Mouse (Mus musculus) CD4-positive, CD25-positive, alpha-beta regulatory T cell, adult 2 months (primary cell): ENCODE results near the gene Miga2.

Source experiments
- DNase-seq: peaks from one replicate; pipeline ENCODE4 v3.0.0-alpha.2; 2012; ENCODE audit warnings: low read depth, low spot score

Miga2 gene

GRCm38 (mm10) chr2:30358533-30359531 is 5.2 kb upstream of the Miga2 start, which contains the start of gene Sh3glb2:
Gene Sh3glb2 (minus strand): TSS chr2:30359337.
- peak; percentile 94 for DNase-seq

DNA sequence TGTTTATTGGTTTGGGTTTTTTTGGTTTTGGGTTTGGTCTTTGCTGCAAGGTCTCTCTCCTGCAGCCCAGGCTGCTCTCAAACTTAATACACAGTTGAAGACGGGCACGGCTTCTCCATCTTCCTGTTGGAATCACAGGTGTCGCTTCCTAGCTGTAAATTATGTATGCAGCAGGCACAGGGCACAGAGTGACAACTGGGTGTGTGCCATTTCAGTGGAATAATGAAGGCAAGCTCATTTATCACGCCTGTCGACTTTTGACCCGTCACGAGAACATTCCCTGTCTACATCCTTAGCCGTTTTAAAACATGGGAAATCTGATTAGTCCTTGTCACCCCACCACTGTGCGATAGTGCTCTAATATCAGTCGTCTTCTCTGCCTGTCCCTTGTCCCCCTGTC is 3.4 kb upstream of the Miga2 start:
- no peak for DNase-seq

- peak; percentile 34 for DNase-seq
Measured at GRCm38 (mm10) chr2:30362865-30363264, 1.2 kb upstream of the Miga2 start.

DNA sequence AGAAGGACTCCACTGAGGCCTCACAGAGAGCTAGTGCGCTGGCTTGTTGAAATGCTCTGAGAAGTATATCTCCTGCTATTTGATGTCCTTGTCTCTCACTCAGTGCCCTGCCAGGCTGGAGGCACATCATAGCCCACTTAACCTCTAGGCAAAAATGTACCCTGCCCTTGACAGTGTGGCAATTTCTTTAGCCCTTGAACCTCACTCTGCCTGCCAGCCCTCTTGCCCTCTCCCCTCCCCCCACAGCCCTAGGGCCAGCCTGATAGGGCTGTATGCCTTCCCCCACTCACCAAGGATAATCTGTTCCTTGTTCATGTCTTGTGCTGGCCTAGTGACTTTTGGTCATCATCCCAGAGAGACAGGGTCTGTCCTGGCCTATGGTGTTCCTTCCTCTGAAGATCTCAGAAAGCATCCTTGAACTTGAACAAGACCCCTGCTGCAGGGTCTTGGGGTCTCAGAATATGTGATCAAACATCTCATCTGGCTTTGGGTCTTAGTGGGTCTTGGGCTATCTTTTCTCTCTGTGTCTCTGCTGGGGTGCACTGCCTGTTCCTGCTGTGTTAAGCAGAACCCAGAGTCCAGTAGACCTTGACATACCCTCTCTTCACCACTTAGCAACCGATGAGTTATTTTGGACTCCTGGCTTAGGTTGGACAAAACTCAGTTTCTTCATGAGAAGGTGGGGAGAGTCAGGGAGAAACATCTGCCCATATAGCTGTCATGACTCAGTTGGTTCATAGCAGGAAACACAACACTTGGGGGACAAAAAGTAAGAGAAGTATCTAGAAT is 1.4 kb downstream of the Miga2 start:
- no peak for DNase-seq

GRCm38 (mm10) chr2:30366203-30366602 is 2.2 kb downstream of the Miga2 start:
- DNase-seq: no peak

DNA sequence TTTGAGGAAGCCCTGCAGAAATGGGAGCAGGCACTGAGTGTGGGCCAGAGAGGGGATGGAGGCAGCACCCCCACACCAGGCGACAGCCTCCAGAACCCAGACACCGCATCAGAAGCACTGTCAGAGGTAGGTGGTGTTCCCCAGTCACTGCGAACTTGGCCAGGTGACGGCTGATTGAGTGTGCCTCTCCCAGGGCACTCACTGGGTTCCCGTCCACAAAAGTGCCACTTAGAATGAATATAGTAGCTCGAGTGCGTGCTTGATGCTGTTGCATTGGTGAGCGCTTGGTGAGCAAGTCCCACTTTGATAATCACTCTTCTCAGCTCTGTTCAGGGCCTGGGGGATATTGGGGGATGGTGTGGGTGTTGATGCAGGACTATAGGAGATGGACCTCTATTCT is 7.5 kb downstream of the Miga2 start:
- no peak for DNase-seq

GRCm38 (mm10) chr2:30372726-30373125 is 8.7 kb downstream of the Miga2 start:
- DNase-seq: no peak

- no peak for DNase-seq
Measured at GRCm38 (mm10) chr2:30375893-30376292, 11.9 kb downstream of the Miga2 start.

DNA sequence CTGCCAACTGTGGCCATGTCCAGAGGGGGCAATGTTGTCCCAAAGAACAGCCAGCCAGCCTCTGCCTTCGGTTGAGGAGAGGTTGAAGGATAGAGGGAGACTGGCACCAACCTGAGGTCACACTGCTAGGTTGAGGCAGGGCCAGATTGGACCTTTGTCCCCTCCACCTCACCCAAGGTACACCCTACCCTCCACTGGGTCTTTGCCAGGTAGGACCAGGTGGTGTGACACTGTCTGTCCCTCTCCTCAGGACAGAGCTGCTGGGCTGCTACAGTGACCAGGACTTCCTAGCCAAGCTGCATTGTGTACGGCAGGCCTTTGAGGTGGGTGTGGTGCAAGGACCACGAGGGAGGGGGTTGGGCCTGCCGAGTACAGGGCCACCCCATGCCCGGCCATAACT is 13.7 kb downstream of the Miga2 start:
- DNase-seq: no peak

DNA sequence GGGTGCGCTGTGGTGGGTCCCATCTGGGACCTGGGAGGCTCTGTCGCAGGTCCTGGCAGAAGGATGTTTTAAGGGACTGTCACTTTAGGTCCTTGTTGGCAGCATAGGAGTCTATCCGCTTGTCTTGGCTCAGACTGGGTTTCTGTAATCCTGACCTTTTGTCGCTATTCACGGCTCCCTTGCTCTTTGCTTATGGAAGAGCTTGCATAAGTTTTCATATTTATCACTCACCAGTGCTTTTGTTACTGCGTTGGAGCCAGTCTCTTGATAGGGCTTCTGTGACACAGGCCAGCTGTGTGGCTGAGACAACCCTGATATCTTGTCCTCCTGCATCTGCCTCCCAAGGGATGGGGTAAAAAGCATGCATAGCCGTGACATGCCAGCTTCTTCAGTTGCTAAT is 15.3 kb downstream of the Miga2 start:
- no peak for DNase-seq

- no peak for DNase-seq
Measured at GRCm38 (mm10) chr2:30380564-30381376, 16.7 kb downstream of the Miga2 start.

DNA sequence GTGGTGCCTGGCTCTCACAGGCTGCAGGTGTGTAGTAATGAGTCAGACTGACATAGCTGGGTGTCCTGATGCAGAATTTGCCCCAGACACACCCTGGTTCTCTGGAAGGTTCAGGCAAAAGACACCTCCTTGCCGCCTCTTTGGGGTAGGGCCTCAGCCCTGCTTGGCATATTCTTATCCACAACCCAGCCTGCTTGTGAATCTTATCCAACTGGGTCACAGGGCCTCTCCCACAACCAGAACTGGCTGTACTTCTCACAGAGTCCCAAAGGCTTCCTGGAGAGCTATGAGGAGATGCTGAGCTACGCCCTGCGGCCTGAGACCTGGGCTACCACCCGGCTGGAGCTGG is 17.3 kb downstream of the Miga2 start:
- DNase-seq: no peak

- DNase-seq: no peak
Measured at GRCm38 (mm10) chr2:30384814-30385213, 20.8 kb downstream of the Miga2 start.

DNA sequence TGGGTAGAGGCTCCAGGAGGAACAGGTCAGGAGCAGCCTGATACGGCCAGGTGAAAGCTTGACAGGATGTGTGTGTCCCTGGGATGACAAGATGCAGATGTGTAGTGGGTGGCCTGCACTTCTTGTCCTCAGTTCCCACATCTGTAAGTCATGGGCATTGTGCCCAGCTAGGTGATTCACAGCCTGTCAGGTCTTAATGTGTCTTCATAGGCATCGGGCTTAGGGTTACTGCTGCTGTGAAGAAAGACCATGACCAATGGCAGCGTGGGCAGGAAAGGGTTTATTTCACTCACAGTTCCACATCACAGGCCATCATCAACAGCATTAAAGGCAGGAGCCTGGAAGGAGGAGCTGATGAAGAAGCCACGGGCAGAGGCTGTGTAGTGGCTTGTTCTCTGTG is 21.6 kb downstream of the Miga2 start:
- DNase-seq: no peak

DNA sequence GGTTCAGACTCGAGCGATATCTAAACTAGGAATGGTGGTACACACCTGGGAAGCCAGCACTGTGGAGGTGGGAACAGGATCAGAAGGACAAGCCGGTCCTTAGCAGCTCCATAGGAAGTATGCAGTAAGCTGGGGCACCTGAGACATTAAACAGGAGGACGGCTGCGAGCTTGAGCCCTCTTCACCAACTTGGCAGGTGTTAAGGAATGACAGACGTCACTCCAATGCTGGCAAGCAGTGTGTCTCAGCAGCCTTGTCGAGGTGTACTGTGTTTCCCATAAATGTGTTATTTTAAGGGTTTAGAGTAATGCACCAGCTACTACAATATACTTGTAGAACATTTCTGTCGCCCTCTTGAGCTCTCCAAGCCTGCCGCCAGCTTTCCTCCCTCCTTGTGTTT is 22.9 kb downstream of the Miga2 start:
- DNase-seq: no peak

DNA sequence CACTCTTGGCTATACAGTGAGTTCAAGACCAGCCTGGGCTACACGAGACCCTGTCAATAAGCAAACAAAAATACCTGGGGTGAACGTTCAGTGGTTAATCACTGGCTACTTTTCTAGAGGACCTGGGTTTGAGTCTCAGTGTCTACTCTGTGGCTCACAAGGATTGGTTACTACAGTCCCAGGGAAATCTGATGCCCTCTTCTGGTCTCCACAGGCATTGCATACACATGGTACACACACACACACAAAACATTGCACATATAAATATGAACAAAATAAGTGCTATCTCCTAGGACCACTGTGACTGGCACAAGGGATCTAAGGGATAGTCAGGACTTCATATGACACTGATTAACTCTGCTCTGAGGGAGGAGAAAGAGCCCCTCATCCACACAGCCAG is 25.0 kb downstream of the Miga2 start:
- DNase-seq: no peak

GRCm38 (mm10) chr2:30392114-30392576 is 28.1 kb downstream of the Miga2 start, which contains the start of gene Dolpp1:
Gene Dolpp1 (plus strand): TSS chr2:30392254.
- DNase-seq: peak; percentile 98

- peak; percentile 86 for DNase-seq
Measured at GRCm38 (mm10) chr2:30392577-30393369, 28.7 kb downstream of the Miga2 start.

DNA sequence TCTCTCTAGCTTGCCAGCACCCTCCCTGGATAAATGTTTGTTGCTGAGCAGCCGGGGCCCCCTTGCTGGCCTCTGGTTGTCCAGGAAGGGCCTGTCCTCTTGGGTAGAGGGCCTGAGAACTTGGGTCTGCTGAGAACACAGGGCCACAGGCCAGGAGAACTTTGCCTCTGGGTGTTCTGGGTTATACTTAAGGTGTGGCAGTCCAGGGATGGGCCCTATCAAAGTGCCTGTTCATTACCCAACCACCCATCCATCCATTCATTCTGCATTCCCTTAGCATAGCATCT is 29.3 kb downstream of the Miga2 start:
- DNase-seq: peak; percentile 14

DNA sequence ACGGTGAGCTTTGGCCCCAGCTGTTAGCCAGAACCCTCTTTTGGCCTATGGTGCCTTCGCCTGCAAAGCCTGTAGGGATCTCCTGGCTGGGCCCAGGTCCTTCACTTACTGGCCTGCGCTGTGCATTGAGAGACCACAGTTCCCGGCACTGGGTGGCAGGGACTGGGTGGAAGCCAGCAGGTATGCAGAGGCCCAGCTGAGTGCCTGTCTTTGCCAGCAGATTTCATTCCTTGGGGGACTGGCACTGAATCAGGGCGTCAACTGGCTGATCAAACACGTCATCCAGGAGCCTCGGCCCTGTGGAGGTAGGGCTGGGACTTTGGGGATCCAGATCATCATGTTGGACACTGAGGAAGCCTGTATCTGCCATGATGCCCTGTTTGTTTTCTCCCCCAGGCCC is 31.7 kb downstream of the Miga2 start:
- DNase-seq: no peak

DNA sequence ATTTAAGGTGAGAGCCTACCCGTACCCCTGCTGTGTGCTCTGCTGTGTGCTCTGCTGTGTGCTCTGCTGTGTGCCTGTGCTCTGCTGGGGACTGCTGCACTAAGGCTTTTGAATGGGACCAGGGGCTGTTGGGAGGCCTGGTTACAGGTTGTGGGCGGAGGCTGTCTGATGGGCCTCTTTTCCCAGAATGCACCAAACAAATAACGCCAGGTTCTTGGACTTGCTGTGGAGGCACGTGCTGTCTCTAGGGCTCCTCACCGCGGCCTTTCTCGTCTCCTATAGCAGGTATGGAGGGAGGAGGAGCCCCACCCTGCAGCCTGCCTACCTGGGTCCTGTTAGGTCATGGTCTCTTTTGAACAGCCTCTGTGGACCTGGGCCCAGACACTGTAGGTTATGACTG is 32.2 kb downstream of the Miga2 start:
- DNase-seq: no peak
